Mouse (Mus musculus): ENCODE data around the gene Neu1. TPM values are rescaled to one million over a fixed set of nuclear protein-coding genes. Genes with fewer than 3 reads are reported as not detected.
A peak's percentile ranks its signal among the peaks of the same experiment; 100 is the strongest.

Gene Neu1
- polyA plus RNA-seq (2014; fragmentation: Nextera tagmentation; extraction: Ambion mirVana): 16.0 and 16.6 TPM in 2 replicates

GRCm38 (mm10) chr17:34931061-34931734, at the start of gene Neu1:
Gene Neu1, plus strand, starts transcription at chr17:34931253.
- no peak within 1 kb of the TSS for H3K27ac ChIP-seq (ENCODE audit: low read depth, low read length)
- H3K4me2 ChIP-seq: peak within 1 kb of the TSS; percentile 97
- H3K27me3 ChIP-seq (ENCODE audit: control insufficient read depth, insufficient read depth, low read length): no peaks in the 10 kb centered on the region
- H3K4me1 ChIP-seq (ENCODE audit: control insufficient read depth, insufficient read depth, low read length): peaks cover 7% of the 10 kb centered on the region; the same call in 1 of the 2 replicates
- peak; percentile 92 for ATAC-seq (replicated peaks; ENCODE audit: insufficient number of reproducible peaks, low FRiP score, low TSS enrichment)
- H3K9ac ChIP-seq (ENCODE audit: low read depth, low read length): peak within 1 kb of the TSS; percentile 80
- no peaks in the 10 kb centered on the region for H3K9me3 ChIP-seq (replicated peaks; ENCODE audit: control insufficient read depth, low read length)
- WGBS (ENCODE audit: insufficient replicate concordance): 1% methylated on average over 38 of the region's 38 CpGs
- H3K36me3 ChIP-seq (ENCODE audit: control insufficient read depth, insufficient read depth, low read length): 0 out of 2 replicates have a peak, but pooled peaks cover 4% of the 10 kb centered on the region
- H3K4me3 ChIP-seq (ENCODE audit: low read depth, low read length): peak within 1 kb of the TSS; percentile 68

- H3K9ac ChIP-seq (ENCODE audit: low read depth, low read length): peak within 1 kb of the TSS; percentile 8; the same call in 1 of the 2 replicates
- 0 out of 2 replicates have a peak within 1 kb of the TSS, but pooled peaks have one; percentile 0 for H3K4me3 ChIP-seq (ENCODE audit: low read depth, low read length)
- WGBS (ENCODE audit: insufficient replicate concordance): 12% methylated on average over 15 of the region's 15 CpGs
- H3K4me1 ChIP-seq (ENCODE audit: control insufficient read depth, insufficient read depth, low read length): peaks cover 8% of the 10 kb centered on the region; the same call in 1 of the 2 replicates
- no peak for ATAC-seq (replicated peaks; ENCODE audit: insufficient number of reproducible peaks, low FRiP score, low TSS enrichment)
- H3K36me3 ChIP-seq (ENCODE audit: control insufficient read depth, insufficient read depth, low read length): no peaks in the 10 kb centered on the region
- no peak within 1 kb of the TSS for H3K27ac ChIP-seq (ENCODE audit: low read depth, low read length)
- no peaks in the 10 kb centered on the region; the same call in 1 of the 2 replicates for H3K27me3 ChIP-seq (ENCODE audit: control insufficient read depth, insufficient read depth, low read length)
- H3K9me3 ChIP-seq (replicated peaks; ENCODE audit: control insufficient read depth, low read length): no peaks in the 10 kb centered on the region
- H3K4me2 ChIP-seq: peak within 1 kb of the TSS; percentile 36
Measured at GRCm38 (mm10) chr17:34881683-34882310, 49.3 kb upstream of the Neu1 start, which contains the start of gene Gm20547. Gene Gm20547, minus strand, starts transcription at chr17:34882042.

GRCm38 (mm10) chr17:34883332-34883731, 47.7 kb upstream of the Neu1 start:
- Histone ChIP-seq H3K4me1 (ENCODE audit: control insufficient read depth, insufficient read depth, low read length) (peaks cover 8% of the 10 kb centered on the region; the same call in 1 of the 2 replicates), H3K9ac (ENCODE audit: low read depth, low read length) (no peak overlapping the region)
- ATAC-seq (replicated peaks; ENCODE audit: insufficient number of reproducible peaks, low FRiP score, low TSS enrichment): no peak

GRCm38 (mm10) chr17:34884704-34885103, 46.3 kb upstream of the Neu1 start:
- H3K9me3 ChIP-seq (replicated peaks; ENCODE audit: control insufficient read depth, low read length): no peaks in the 10 kb centered on the region
- no peak overlapping the region for H3K27ac ChIP-seq (ENCODE audit: low read depth, low read length)
- no peaks in the 10 kb centered on the region; the same call in 1 of the 2 replicates for H3K27me3 ChIP-seq (ENCODE audit: control insufficient read depth, insufficient read depth, low read length)
- H3K9ac ChIP-seq (ENCODE audit: low read depth, low read length): no peak overlapping the region
- no peak for ATAC-seq (replicated peaks; ENCODE audit: insufficient number of reproducible peaks, low FRiP score, low TSS enrichment)
- WGBS (ENCODE audit: insufficient replicate concordance): 86% methylated on average over 6 of the region's 6 CpGs
- H3K36me3 ChIP-seq (ENCODE audit: control insufficient read depth, insufficient read depth, low read length): no peaks in the 10 kb centered on the region
- no peak overlapping the region for H3K4me3 ChIP-seq (ENCODE audit: low read depth, low read length)
- no peak overlapping the region for H3K4me2 ChIP-seq
- H3K4me1 ChIP-seq (ENCODE audit: control insufficient read depth, insufficient read depth, low read length): 0 out of 2 replicates have a peak, but pooled peaks cover 4% of the 10 kb centered on the region

More at GRCm38 (mm10) chr17:34883332-34883731, 47.7 kb upstream of the Neu1 start:
- Histone ChIP-seq H3K36me3 (ENCODE audit: control insufficient read depth, insufficient read depth, low read length) (no peaks in the 10 kb centered on the region), H3K27ac (ENCODE audit: low read depth, low read length) (no peak overlapping the region), H3K4me3 (ENCODE audit: low read depth, low read length) (no peak overlapping the region), H3K4me2 (no peak overlapping the region), H3K27me3 (ENCODE audit: control insufficient read depth, insufficient read depth, low read length) (no peaks in the 10 kb centered on the region; the same call in 1 of the 2 replicates), H3K9me3 (replicated peaks; ENCODE audit: control insufficient read depth, low read length) (no peaks in the 10 kb centered on the region)
- 69% methylated on average over 3 of the region's 3 CpGs for WGBS (ENCODE audit: insufficient replicate concordance)

GRCm38 (mm10) chr17:34885615-34886014, 45.4 kb upstream of the Neu1 start:
- no peak overlapping the region for H3K4me3 ChIP-seq (ENCODE audit: low read depth, low read length)
- no peak overlapping the region for H3K9ac ChIP-seq (ENCODE audit: low read depth, low read length)
- 0 out of 2 replicates have a peak, but pooled peaks cover 4% of the 10 kb centered on the region for H3K4me1 ChIP-seq (ENCODE audit: control insufficient read depth, insufficient read depth, low read length)
- H3K27ac ChIP-seq (ENCODE audit: low read depth, low read length): no peak overlapping the region
- H3K4me2 ChIP-seq: no peak overlapping the region
- no peaks in the 10 kb centered on the region; the same call in 1 of the 2 replicates for H3K27me3 ChIP-seq (ENCODE audit: control insufficient read depth, insufficient read depth, low read length)
- no peaks in the 10 kb centered on the region for H3K36me3 ChIP-seq (ENCODE audit: control insufficient read depth, insufficient read depth, low read length)
- no peak for ATAC-seq (replicated peaks; ENCODE audit: insufficient number of reproducible peaks, low FRiP score, low TSS enrichment)
- 69% methylated on average over 3 of the region's 3 CpGs for WGBS (ENCODE audit: insufficient replicate concordance)
- no peaks in the 10 kb centered on the region for H3K9me3 ChIP-seq (replicated peaks; ENCODE audit: control insufficient read depth, low read length)

- Histone ChIP-seq H3K4me2 (no peak overlapping the region), H3K27me3 (ENCODE audit: control insufficient read depth, insufficient read depth, low read length) (no peaks in the 10 kb centered on the region), H3K9me3 (replicated peaks; ENCODE audit: control insufficient read depth, low read length) (no peaks in the 10 kb centered on the region), H3K4me1 (ENCODE audit: control insufficient read depth, insufficient read depth, low read length) (0 out of 2 replicates have a peak, but pooled peaks cover 4% of the 10 kb centered on the region), H3K9ac (ENCODE audit: low read depth, low read length) (no peak overlapping the region), H3K4me3 (ENCODE audit: low read depth, low read length) (no peak overlapping the region), H3K27ac (ENCODE audit: low read depth, low read length) (no peak overlapping the region), H3K36me3 (ENCODE audit: control insufficient read depth, insufficient read depth, low read length) (no peaks in the 10 kb centered on the region)
- no peak for ATAC-seq (replicated peaks; ENCODE audit: insufficient number of reproducible peaks, low FRiP score, low TSS enrichment)
- WGBS (ENCODE audit: insufficient replicate concordance): 77% methylated on average over 5 of the region's 5 CpGs
Measured at GRCm38 (mm10) chr17:34887942-34888341, 43.1 kb upstream of the Neu1 start.

GRCm38 (mm10) chr17:34890074-34890743, 40.8 kb upstream of the Neu1 start:
- 83% methylated on average over 12 of the region's 12 CpGs for whole genome bisulfite sequencing (ENCODE audit: insufficient replicate concordance)
- Histone ChIP-seq H3K27me3 (ENCODE audit: control insufficient read depth, insufficient read depth, low read length) (no peaks in the 10 kb centered on the region), H3K9me3 (replicated peaks; ENCODE audit: control insufficient read depth, low read length) (no peaks in the 10 kb centered on the region), H3K27ac (ENCODE audit: low read depth, low read length) (no peak overlapping the region), H3K36me3 (ENCODE audit: control insufficient read depth, insufficient read depth, low read length) (no peaks in the 10 kb centered on the region), H3K4me3 (ENCODE audit: low read depth, low read length) (no peak overlapping the region), H3K4me2 (no peak overlapping the region), H3K4me1 (ENCODE audit: control insufficient read depth, insufficient read depth, low read length) (peaks cover 10% of the 10 kb centered on the region), H3K9ac (ENCODE audit: low read depth, low read length) (no peak overlapping the region)
- ATAC-seq (replicated peaks; ENCODE audit: insufficient number of reproducible peaks, low FRiP score, low TSS enrichment): no peak

- Histone ChIP-seq H3K27me3 (ENCODE audit: control insufficient read depth, insufficient read depth, low read length) (no peaks in the 10 kb centered on the region), H3K9ac (ENCODE audit: low read depth, low read length) (no peak overlapping the region), H3K4me1 (ENCODE audit: control insufficient read depth, insufficient read depth, low read length) (peaks cover 17% of the 10 kb centered on the region), H3K9me3 (replicated peaks; ENCODE audit: control insufficient read depth, low read length) (no peaks in the 10 kb centered on the region), H3K27ac (ENCODE audit: low read depth, low read length) (no peak overlapping the region), H3K4me3 (ENCODE audit: low read depth, low read length) (no peak overlapping the region), H3K4me2 (no peak overlapping the region), H3K36me3 (ENCODE audit: control insufficient read depth, insufficient read depth, low read length) (peaks cover 8% of the 10 kb centered on the region)
- WGBS (ENCODE audit: insufficient replicate concordance): 92% methylated on average over 2 of the region's 2 CpGs
- no peak for ATAC-seq (replicated peaks; ENCODE audit: insufficient number of reproducible peaks, low FRiP score, low TSS enrichment)
Measured at GRCm38 (mm10) chr17:34891377-34891776, 39.7 kb upstream of the Neu1 start.

Data from heart, embryonic 11.5 days (tissue).